Mouse (Mus musculus): ENCODE results near the gene Slc16a1. TPM values are rescaled to one million over a fixed set of nuclear protein-coding genes. Genes with fewer than 3 reads are reported as not detected.

Gene Slc16a1
- polyA plus RNA-seq (2012): 12.8 and 18.6 TPM in 2 replicates

DNA sequence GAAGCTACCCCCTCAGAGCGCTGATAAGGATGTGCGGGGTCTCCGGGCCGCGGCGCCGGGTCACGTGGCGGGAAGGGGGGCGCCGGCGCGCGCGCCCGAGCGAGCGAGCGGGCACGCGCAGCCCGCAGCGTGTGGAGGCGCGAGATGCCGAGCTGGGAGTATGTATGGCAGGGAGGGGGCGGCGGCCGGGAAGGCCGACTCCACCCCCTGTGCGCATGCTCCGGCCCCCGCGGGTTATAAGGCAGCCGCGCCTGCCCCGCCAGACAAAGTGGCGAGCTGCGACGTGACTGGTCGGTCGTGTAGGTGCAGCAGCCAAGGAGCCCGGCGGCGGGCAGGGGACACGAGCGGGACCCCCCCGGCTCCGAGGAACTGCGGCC, at the start of gene Slc16a1:
Gene Slc16a1 (plus strand): TSS at position 266 of the 377 bp plus-strand sequence.
- Histone ChIP-seq H3K27me3 (ENCODE audit: control insufficient read depth) (no peaks in the 10 kb centered on the region), H3K9me3 (ENCODE audit: control insufficient read depth, low read length) (no peaks in the 10 kb centered on the region), H3K4me3 (replicated peaks) (peak within 1 kb of the TSS; percentile 100), H3K36me3 (ENCODE audit: control insufficient read depth) (peaks cover 65% of the 10 kb centered on the region), H3K4me1 (ENCODE audit: control insufficient read depth) (peaks cover 71% of the 10 kb centered on the region)
- TF ChIP-seq TAL1 (IDR thresholded peaks at IDR 0.05; ENCODE audit: low read length) (no peak), GATA1 (IDR thresholded peaks at IDR 0.05; ENCODE audit: low read length) (no peak)

DNA sequence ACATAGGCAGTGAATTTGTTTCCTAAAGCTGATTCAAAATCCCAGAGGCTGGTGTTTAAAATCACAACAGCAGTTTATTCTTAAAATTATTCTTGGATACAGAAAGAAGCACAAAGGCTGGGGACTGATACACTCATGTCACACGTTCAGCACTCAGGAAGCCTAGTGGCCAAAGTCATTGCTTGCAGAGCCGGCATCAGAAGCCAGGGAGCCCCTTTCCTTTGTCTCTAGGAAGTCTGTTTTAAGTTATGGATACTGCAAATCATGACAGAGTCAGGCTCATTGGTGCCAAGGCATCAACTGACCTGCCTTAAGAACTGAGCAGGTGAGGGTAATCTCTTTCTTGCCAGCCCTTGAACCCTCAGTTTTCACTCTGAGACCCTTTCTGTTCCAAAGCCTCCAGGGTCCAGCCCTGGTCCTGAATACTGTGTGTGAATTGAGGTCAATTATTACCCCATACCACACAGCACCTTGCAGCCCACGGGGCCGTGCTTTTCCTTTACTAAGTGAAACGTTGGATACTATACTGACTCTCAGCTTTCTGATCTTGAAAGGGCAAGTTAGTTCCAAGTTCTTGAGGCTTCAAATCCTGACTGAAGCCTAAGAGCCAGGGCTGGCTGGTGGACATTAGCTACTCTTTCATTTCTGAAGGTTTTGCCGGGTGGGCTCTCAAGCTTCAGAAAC, 41.9 kb upstream of the Slc16a1 start:
- no peaks in the 10 kb centered on the region for H3K4me1 ChIP-seq (ENCODE audit: control insufficient read depth)
- no peaks in the 10 kb centered on the region for H3K36me3 ChIP-seq (ENCODE audit: control insufficient read depth)
- peaks cover 4% of the 10 kb centered on the region; the same call in 1 of the 2 replicates for H3K27me3 ChIP-seq (ENCODE audit: control insufficient read depth)
- TF ChIP-seq GATA1 (IDR thresholded peaks at IDR 0.05; ENCODE audit: low read length) (no peak), TAL1 (IDR thresholded peaks at IDR 0.05; ENCODE audit: low read length) (no peak)
- no peaks in the 10 kb centered on the region for H3K9me3 ChIP-seq (ENCODE audit: control insufficient read depth, low read length)
- H3K4me3 ChIP-seq (replicated peaks): no peak overlapping the region

- TF ChIP-seq TAL1 (IDR thresholded peaks at IDR 0.05; ENCODE audit: low read length) (no peak), GATA1 (IDR thresholded peaks at IDR 0.05; ENCODE audit: low read length) (no peak)
- Histone ChIP-seq H3K4me1 (ENCODE audit: control insufficient read depth) (peaks cover under 1% of the 10 kb centered on the region), H3K9me3 (ENCODE audit: control insufficient read depth, low read length) (no peaks in the 10 kb centered on the region), H3K4me3 (replicated peaks) (no peak overlapping the region), H3K36me3 (ENCODE audit: control insufficient read depth) (no peaks in the 10 kb centered on the region), H3K27me3 (ENCODE audit: control insufficient read depth) (peaks cover 4% of the 10 kb centered on the region; the same call in 1 of the 2 replicates)
Observed at GRCm38 (mm10) chr3:104597135-104597764, 41.2 kb upstream of the Slc16a1 start.

DNA sequence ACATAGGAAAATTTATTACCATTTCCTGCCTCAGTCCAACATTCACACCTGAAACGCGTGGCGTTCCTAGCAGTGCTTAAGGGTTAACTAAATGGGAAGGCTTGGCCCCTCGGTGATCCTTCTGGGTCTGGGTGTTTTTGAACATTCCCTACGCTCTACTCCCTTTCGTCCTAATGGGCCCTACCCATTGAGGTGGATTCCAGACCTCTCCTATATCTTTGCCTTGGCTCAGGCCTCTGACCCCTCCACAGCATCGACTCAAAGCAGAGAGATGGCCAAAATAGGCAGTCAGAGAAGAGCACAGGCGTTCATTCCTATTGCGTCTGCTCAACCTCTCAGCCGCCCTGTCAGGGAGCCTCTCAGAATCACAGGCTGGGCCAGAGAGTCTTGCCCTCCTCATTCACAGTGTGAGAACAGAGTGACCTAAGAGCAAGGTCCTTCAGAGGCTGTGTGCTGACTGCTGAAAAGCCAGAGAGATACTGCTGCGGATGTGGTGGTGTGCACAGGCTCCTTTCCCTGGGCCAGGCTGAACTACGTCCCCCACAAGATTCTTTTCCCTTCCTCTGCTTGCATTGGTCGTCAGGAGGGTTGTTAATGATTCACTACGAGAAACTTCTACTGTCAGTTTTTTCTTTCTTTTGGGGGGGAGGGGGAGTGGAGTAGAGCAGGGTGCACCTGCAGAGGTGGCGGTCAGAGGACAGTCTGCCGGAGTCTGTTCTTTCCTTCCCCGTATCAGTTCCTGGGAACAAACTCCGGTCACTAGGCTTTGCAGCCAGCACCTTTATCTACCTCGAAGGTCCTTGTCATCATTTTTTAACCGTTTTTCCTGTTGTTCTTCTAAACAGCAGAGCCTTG, 38.9 kb upstream of the Slc16a1 start:
- no peaks in the 10 kb centered on the region for H3K9me3 ChIP-seq (ENCODE audit: control insufficient read depth, low read length)
- no peak overlapping the region for H3K4me3 ChIP-seq (replicated peaks)
- peaks cover 16% of the 10 kb centered on the region for H3K4me1 ChIP-seq (ENCODE audit: control insufficient read depth)
- TF ChIP-seq GATA1 (IDR thresholded peaks at IDR 0.05; ENCODE audit: low read length) (no peak), TAL1 (IDR thresholded peaks at IDR 0.05; ENCODE audit: low read length) (no peak)
- H3K36me3 ChIP-seq (ENCODE audit: control insufficient read depth): no peaks in the 10 kb centered on the region
- H3K27me3 ChIP-seq (ENCODE audit: control insufficient read depth): peaks cover 4% of the 10 kb centered on the region; the same call in 1 of the 2 replicates

DNA sequence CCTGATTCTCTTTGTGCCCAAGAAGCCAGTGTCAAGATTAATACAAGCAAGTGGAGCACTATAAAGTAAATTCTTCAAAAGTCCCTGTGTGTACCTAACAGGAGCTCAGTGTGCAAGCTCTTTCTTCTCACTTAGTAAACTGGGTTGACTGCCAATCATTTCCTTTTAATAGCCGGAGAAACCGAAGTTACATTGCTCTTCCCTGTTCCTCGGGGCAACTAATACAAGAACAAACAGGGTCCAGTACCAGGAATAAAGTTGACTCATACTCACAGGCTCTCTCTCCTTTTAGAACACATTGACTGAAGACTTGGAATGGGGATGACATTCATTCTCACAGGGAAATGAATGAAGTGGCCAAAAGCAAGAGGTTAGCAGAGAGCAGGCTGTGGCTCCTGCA, 37.8 kb upstream of the Slc16a1 start:
- no peaks in the 10 kb centered on the region for H3K9me3 ChIP-seq (ENCODE audit: control insufficient read depth, low read length)
- no peak for TF ChIP-seq TAL1 (IDR thresholded peaks at IDR 0.05; ENCODE audit: low read length)
- TF ChIP-seq GATA1 (IDR thresholded peaks at IDR 0.05; ENCODE audit: low read length): no peak
- no peaks in the 10 kb centered on the region for H3K36me3 ChIP-seq (ENCODE audit: control insufficient read depth)
- H3K4me1 ChIP-seq (ENCODE audit: control insufficient read depth): peaks cover 18% of the 10 kb centered on the region
- H3K4me3 ChIP-seq (replicated peaks): no peak overlapping the region
- H3K27me3 ChIP-seq (ENCODE audit: control insufficient read depth): peaks cover 4% of the 10 kb centered on the region; the same call in 1 of the 2 replicates

GRCm38 (mm10) chr3:104601680-104602079, 36.8 kb upstream of the Slc16a1 start:
- no peak overlapping the region for H3K4me3 ChIP-seq (replicated peaks)
- no peaks in the 10 kb centered on the region for H3K36me3 ChIP-seq (ENCODE audit: control insufficient read depth)
- H3K9me3 ChIP-seq (ENCODE audit: control insufficient read depth, low read length): no peaks in the 10 kb centered on the region
- no peak for TF ChIP-seq GATA1 (IDR thresholded peaks at IDR 0.05; ENCODE audit: low read length)
- TF ChIP-seq TAL1 (IDR thresholded peaks at IDR 0.05; ENCODE audit: low read length): no peak
- peaks cover 4% of the 10 kb centered on the region; the same call in 1 of the 2 replicates for H3K27me3 ChIP-seq (ENCODE audit: control insufficient read depth)
- peaks cover 18% of the 10 kb centered on the region for H3K4me1 ChIP-seq (ENCODE audit: control insufficient read depth)

GRCm38 (mm10) chr3:104609690-104610380, 28.6 kb upstream of the Slc16a1 start:
- Histone ChIP-seq H3K4me1 (ENCODE audit: control insufficient read depth) (peaks cover 8% of the 10 kb centered on the region), H3K9me3 (ENCODE audit: control insufficient read depth, low read length) (no peaks in the 10 kb centered on the region), H3K4me3 (replicated peaks) (no peak overlapping the region), H3K27me3 (ENCODE audit: control insufficient read depth) (no peaks in the 10 kb centered on the region), H3K36me3 (ENCODE audit: control insufficient read depth) (no peaks in the 10 kb centered on the region)
- TF ChIP-seq GATA1 (IDR thresholded peaks at IDR 0.05; ENCODE audit: low read length): no peak
- TF ChIP-seq TAL1 (IDR thresholded peaks at IDR 0.05; ENCODE audit: low read length): no peak

DNA sequence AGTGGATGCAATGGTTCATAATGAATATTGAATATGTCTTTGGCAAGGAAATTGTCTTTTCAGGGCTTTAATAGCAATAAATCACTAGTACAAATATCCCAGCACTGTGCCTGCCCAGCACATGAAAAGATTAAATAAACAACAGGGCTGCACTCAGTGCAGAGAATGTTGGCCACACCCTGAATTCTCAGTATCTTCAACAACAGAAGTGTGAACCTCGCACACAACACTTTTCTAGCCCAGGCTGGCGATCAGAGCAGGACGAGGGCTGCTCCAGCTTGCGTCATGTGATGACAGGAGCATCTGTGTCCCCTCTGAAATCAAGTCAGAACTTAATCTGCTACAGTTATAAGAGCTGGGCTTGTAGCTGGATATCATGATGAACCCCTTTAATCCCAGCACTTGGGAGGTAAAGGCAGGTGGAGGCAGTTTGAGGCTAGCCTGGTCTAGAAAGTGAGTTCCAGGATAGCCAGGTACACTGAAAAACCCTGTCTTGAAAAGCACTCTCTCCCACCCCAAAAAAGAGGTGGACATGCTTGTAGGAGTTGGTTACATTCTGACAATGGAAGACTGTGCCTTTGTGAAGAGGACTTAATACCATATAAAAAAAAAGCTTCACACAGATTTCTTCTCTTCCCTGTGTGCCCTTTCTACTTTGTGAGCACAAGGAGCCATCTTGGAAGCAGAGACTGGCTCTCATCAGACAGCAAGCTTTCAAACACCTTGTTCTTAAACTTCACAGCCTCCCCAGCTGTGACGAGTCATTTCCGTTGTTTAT, 27.8 kb upstream of the Slc16a1 start:
- TF ChIP-seq GATA1 (IDR thresholded peaks at IDR 0.05; ENCODE audit: low read length): no peak
- TF ChIP-seq TAL1 (IDR thresholded peaks at IDR 0.05; ENCODE audit: low read length): no peak

More for the DNA sequence above, 27.8 kb upstream of the Slc16a1 start:
- Histone ChIP-seq H3K9me3 (ENCODE audit: control insufficient read depth, low read length) (no peaks in the 10 kb centered on the region), H3K4me3 (replicated peaks) (no peak overlapping the region), H3K4me1 (ENCODE audit: control insufficient read depth) (peaks cover 8% of the 10 kb centered on the region), H3K36me3 (ENCODE audit: control insufficient read depth) (no peaks in the 10 kb centered on the region), H3K27me3 (ENCODE audit: control insufficient read depth) (peaks cover 5% of the 10 kb centered on the region; the same call in 1 of the 2 replicates)
